Mouse (Mus musculus) brain, adult 2 months (tissue): ENCODE data around the gene Axin2.
A peak's percentile ranks its signal among the peaks of the same experiment; 100 is the strongest.

ENCODE experiments used
- DNase-seq: peaks from one replicate; pipeline ENCODE4 v3.0.0; 2011; ENCODE audit warnings: low read depth, low spot score

Gene Axin2

GRCm38 (mm10) chr11:108973459-108973858, 53.3 kb downstream of the Axin2 start:
- peak; percentile 32 for DNase-seq

GRCm38 (mm10) chr11:108973866-108974265, 53.7 kb downstream of the Axin2 start:
- no peak for DNase-seq

- no peak for DNase-seq
Observed at GRCm38 (mm10) chr11:108975583-108975982, 55.4 kb downstream of the Axin2 start.

- DNase-seq: peak; percentile 93
Observed at GRCm38 (mm10) chr11:108980530-108980929, 60.4 kb downstream of the Axin2 start.

- peak; percentile 62 for DNase-seq
Observed at GRCm38 (mm10) chr11:108981012-108981411, 60.9 kb downstream of the Axin2 start.

- peak; percentile 58 for DNase-seq
Observed at GRCm38 (mm10) chr11:108983409-108984064, 63.4 kb downstream of the Axin2 start.

GRCm38 (mm10) chr11:108984711-108985419, 64.7 kb downstream of the Axin2 start:
- DNase-seq: no peak

GRCm38 (mm10) chr11:108985836-108986235, 65.7 kb downstream of the Axin2 start:
- no peak for DNase-seq

GRCm38 (mm10) chr11:108987226-108987625, 67.1 kb downstream of the Axin2 start:
- DNase-seq: peak; percentile 76

- no peak for DNase-seq
Observed at GRCm38 (mm10) chr11:108987705-108988104, 67.6 kb downstream of the Axin2 start.

GRCm38 (mm10) chr11:108988258-108988657, 68.1 kb downstream of the Axin2 start:
- no peak for DNase-seq

- DNase-seq: no peak
Observed at GRCm38 (mm10) chr11:108989940-108990339, 69.8 kb downstream of the Axin2 start.

- peak; percentile 57 for DNase-seq
Observed at GRCm38 (mm10) chr11:108993414-108993813, 73.3 kb downstream of the Axin2 start.

GRCm38 (mm10) chr11:108995196-108995989, 75.2 kb downstream of the Axin2 start:
- peak; percentile 81 for DNase-seq

GRCm38 (mm10) chr11:108995990-108996533, 75.9 kb downstream of the Axin2 start:
- DNase-seq: peak; percentile 53

- DNase-seq: no peak
Observed at GRCm38 (mm10) chr11:108997816-108998215, 77.7 kb downstream of the Axin2 start.
